Mouse (Mus musculus) erythroid progenitor cell, adult 5-6 weeks (primary cell): ENCODE measurements around the gene Lamb2. TPM values are rescaled to one million over a fixed set of nuclear protein-coding genes. Genes with fewer than 3 reads are reported as not detected.

Experiments used
- ATAC-seq: replicated peaks from 2 replicates; pipeline ENCODE4 v1.8.0; 2016; ENCODE audit warnings: moderate number of reproducible peaks, mild to moderate bottlenecking, moderate TSS enrichment, inconsistent platforms; ENCODE audit not compliant: poor library complexity, low FRiP score, severe bottlenecking
- total RNA-seq, 2 experiments: library from RNA; stranded (forward) in 1 of 2; stranded (reverse) in 1 of 2; fragments of 150-400 nt in 1 of 2; fragments of 186-747, 209-891 nt in 1 of 2; gene quantifications; 2 replicates each; pipeline versions ENCODE4 v1.2.3 to v1.2.4; 2015 to 2017; ENCODE audit warnings: low replicate concordance in 2 of 2

The Lamb2 gene
- total RNA-seq (2015; ENCODE audit: low replicate concordance) (not detected in 2 replicates), total RNA-seq (2017; ENCODE audit: low replicate concordance) (not detected in 2 replicates)

GRCm38 (mm10) chr9:108479721-108480351 lies at the start of gene Lamb2:
TSS of gene Lamb2 (plus strand) at chr9:108479736.
- ATAC-seq: no peak

GRCm38 (mm10) chr9:108431431-108432067 lies 48.0 kb upstream of the Lamb2 start:
- ATAC-seq: peak; percentile 82

GRCm38 (mm10) chr9:108436182-108436581 lies 43.4 kb upstream of the Lamb2 start, which contains the start of gene BC048562:
TSS of gene BC048562 (plus strand) at chr9:108436482.
- no peak for ATAC-seq

DNA sequence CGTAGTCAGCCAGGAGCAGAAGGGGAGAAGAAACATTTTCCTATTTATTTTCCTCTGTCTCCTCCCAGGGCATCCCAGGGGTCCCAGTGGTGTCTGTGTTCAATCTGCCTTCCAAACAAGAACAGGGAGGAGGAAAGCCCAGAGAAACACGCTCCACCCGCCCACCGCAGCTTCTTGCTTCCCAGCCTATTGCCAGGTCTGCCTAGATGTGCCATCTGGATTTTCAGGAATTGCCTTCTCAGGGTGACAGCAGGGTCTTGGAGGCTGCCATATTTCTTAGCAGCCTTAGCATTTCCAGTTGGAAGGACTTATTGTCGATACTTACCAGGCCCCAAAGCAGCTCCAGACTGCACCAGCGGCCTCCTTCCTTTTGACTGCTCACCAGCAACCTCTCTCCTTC lies 40.4 kb upstream of the Lamb2 start:
- no peak for ATAC-seq

- no peak for ATAC-seq
Measured at GRCm38 (mm10) chr9:108440485-108440884, 39.1 kb upstream of the Lamb2 start.

GRCm38 (mm10) chr9:108441236-108441919 lies 38.2 kb upstream of the Lamb2 start:
- ATAC-seq: no peak

GRCm38 (mm10) chr9:108445125-108445524 lies 34.4 kb upstream of the Lamb2 start:
- ATAC-seq: no peak

- ATAC-seq: no peak
Measured at GRCm38 (mm10) chr9:108449860-108450259, 29.7 kb upstream of the Lamb2 start.

DNA sequence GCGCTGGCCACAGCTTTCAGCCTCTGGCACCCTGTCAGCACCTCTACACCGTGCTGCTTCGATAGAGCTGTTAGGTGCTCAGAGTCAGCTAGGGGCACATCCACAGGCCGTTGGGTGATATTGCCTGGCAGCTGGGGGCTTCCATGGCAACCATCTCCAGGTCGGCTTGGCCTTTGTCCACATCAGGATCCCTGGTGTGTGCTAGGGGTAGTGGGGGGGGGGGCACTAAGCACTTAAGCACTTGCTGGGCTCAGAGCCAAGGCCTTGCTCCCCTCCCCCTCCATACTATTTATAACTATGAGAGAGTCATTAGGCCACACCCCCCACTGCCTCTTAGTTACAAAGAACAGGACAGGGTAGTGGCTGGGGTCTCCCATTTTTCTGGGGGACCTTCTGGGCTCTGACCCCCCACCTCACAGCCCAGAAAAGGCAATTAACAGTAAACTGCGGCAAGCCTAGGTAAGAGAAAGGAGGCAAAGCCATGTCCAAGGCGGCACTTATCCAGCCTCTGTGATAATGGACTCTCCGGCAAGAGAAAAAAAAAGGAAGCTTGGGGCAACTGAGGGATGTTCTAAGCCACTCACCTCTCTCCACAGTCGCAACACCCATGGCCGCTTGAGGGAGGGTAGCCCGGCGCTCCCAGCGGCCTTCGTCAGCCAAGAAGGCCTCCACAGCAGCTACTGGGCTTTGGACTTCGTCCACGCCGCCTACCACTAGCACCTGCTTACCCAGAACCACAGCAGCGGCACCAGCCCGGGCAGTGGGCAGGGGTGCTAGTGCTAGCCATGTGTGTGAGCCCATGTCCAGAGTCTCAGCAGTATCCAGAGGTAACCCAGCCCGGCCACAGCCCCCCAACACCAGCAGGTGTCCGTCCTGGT lies 29.0 kb upstream of the Lamb2 start:
- ATAC-seq: no peak

DNA sequence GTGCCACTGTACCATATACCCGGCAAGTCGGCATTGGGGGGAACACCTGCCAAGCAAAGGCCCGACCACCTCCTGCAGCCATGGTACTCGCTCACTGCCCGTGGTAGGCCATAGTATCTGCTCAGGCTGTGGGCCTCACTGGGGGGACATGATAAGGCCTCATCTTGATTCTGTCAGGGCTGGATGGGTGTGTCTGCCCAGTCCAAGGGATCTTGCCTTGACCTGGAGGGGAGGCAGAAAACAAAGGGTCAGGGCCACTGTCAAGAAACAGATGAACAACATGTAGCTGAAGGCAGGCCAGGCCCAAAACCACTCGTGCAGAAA lies 28.4 kb upstream of the Lamb2 start:
- ATAC-seq: peak; percentile 58

- no peak for ATAC-seq
Measured at GRCm38 (mm10) chr9:108451519-108452160, 27.9 kb upstream of the Lamb2 start.

DNA sequence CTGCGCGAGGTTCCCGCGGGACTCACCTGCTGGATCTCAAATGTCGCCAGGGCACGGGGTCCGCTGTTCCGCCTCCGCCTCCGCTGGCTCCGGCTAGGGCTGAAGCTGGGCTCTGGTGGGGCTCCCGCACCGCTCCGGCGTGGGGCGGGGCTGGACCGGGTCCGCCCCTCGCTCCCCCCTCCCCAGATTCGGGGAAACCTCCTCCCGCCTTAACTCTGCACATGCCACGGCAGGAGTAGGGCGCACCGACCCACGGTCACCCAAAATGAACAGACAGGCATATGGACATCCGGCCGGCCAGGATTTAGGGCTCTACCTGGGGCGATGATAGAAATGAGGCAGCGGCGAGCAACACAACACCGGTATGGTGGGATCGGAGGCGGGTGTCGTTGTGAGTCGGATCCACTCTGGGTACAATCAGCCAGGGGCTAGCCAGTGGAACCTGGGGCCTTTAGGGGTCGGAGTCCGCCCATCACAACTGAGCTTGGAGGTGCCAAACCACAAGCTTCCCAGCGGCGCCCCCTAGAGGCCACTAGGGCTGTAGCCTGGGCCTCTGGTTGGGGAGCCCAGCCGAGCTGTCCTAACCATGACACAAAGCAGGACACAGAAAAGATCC lies 27.1 kb upstream of the Lamb2 start:
- ATAC-seq: peak; percentile 83

GRCm38 (mm10) chr9:108452911-108453310 lies 26.6 kb upstream of the Lamb2 start:
- ATAC-seq: no peak; the same call in 1 of the 2 replicates

GRCm38 (mm10) chr9:108453458-108453857 lies 26.1 kb upstream of the Lamb2 start:
- ATAC-seq: no peak

GRCm38 (mm10) chr9:108454429-108454828 lies 25.1 kb upstream of the Lamb2 start:
- no peak for ATAC-seq

- no peak for ATAC-seq
Measured at GRCm38 (mm10) chr9:108455747-108456571, 23.6 kb upstream of the Lamb2 start.

- ATAC-seq: no peak
Measured at GRCm38 (mm10) chr9:108456953-108457352, 22.6 kb upstream of the Lamb2 start.

GRCm38 (mm10) chr9:108459939-108460318 lies 19.6 kb upstream of the Lamb2 start:
- ATAC-seq: no peak
